Mouse (Mus musculus) lung, adult 2 months (tissue): ENCODE measurements around the gene Rab11fip3.
A peak's percentile ranks its signal among the peaks of the same experiment; 100 is the strongest.

Experiments
- CTCF ChIP-seq: fragments of 200-500 bp; IDR thresholded peaks from 2 replicates; pipeline ENCODE4 v1.5.1; 2011; ENCODE audit warnings: mild to moderate bottlenecking, low read length, control low read depth; ENCODE audit not compliant: insufficient read depth
- POLR2A ChIP-seq: fragments of 200-500 bp; IDR thresholded peaks from 2 replicates; pipeline ENCODE4 v1.6.1; 2011; ENCODE audit warnings: low read depth, mild to moderate bottlenecking, control low read depth, low read length, borderline replicate concordance; ENCODE audit errors: extremely low read depth

DNA sequence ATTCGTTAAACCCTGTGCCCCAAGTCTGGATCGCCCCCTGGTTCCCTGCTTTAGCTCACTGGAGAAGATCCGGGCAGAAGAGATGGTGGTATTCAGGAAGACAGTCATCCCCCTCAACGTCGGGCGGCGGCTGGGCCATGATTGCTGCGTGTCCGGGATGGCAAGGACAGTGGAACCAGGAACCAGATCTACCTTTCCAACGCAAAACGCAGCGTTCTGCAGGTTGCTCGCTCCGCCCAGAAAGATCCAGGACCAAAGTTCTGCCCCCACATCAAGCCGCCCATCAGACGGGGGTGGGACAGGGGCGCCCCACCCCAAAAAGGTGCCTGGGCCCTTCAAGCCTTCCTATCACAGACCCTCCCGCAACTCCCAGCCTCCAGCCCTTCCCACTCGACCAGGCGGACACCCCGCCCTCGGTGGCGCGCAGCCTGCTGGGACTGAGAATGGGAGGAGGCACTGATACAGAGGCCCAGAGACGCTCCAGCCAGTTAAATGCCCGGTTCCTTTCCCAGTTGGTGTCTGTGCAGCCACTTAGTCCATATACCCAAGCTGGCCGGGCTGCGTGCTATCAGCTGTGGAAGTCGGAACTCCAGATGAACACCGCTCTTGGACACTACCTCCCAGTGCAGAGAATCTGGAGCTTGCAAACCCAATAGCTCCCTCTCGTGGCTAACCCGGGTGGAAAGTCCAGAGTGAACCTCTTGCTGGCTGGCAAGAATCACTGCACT is 20.7 kb upstream of the Rab11fip3 start, which contains the start of gene Decr2:
- TF ChIP-seq CTCF (peak; percentile 89), POLR2A (peak; percentile 62; the same call in 1 of the 2 replicates)
